Mouse (Mus musculus) gastrocnemius, postnatal 14 days (tissue): ENCODE data around the gene Olfr535. TPM values are rescaled to one million over a fixed set of nuclear protein-coding genes. Genes with fewer than 3 reads are reported as not detected.
"Not testable (repeated sequence)": the region's sequence is repeated elsewhere in the genome, so short reads cannot be mapped to it uniquely, and the experiment has no call there.

Experiments used
- DNase-seq: peaks from one replicate; pipeline ENCODE4 v3.0.0; 2021; ENCODE audit warnings: mixed read lengths
- intact Hi-C: fragments of 180-260 bp; cut with DNase I; formaldehyde crosslinking; loops from one replicate; pipeline ENCODE4 v1.15.1; 2025; ENCODE audit warnings: low total_unique reads
- long read RNA-seq, 2 experiments: library from polyadenylated mRNA; stranded (forward); transcript quantifications; one replicate each; pipeline ENCODE4 v2.0.0; 2021
- total RNA-seq, 2 experiments: library from RNA; stranded (reverse); gene quantifications; 2 replicates each; pipeline ENCODE4 v1.2.3; 2021

Olfr535 gene
- total RNA-seq, result not detected
- long read RNA-seq, experiment 1, result 0 reads
- long read RNA-seq, experiment 2, result 0 reads

DNA sequence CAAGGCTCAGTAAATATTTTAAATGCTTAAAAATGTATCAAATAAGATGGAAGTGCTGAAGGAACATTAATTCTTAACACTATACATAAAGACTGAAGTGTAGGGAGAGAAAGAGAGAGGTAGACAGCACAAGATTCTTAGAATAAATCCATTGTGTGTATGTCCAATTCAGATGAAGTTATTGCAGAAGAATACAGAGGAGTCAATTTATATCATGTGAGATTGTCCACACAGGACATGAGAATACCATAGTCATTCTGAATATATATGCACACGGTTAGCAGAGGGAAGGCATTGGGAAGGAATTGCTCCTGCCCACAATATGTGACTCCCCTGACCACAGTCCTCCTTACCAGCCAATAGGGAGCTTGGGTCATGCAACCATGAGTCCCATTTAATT lies at the start of gene Olfr535:
Gene Olfr535 (plus strand): TSS at position 301 of the 400 bp plus-strand sequence.
- DNase-seq, result no peak
- intact Hi-C loops, result no loop called here

DNA sequence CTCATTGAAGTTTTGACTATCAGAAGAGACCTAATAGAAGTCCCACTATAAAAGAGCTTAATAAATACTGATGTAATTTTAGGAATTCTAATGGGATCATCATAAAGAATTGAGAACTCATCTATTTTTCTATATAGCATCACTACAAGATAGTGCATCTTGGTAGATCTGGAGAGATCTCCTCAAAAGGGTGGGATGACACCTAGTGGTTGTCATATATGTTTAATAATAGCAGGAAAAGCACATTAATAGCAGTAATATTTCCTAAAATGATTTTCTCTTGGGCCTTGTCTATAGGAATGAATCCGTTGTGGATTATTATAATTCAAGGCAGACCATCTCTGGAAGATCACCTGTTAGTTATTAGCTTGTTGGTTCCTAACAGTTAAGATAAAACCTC lies 40.9 kb upstream of the Olfr535 start:
- intact Hi-C loops, result no loop called here
- no peak for DNase-seq

DNA sequence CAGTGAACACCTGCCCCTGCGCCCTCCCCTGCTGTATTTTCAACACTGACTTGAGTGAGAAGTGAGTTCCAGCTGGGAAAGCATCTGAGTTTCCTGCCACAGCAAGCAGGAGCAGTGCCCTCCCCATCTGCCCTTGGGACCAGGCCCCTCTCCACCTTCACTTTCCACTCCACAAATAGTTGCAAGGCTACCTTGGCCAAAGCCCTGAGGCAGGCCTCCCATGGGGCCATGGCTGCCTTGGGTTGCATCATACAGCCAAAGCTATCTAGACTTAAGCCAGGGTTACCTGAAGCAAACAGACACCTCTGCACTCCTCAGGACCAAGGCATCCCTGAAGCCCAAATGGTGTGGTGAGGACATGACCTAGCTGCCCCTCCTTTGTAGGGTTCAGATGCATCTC lies 20.9 kb upstream of the Olfr535 start, which contains the start of gene Olfr533:
Gene Olfr533 (plus strand): TSS at position 301 of the 400 bp plus-strand sequence.
- DNase-seq, intact Hi-C loops: not testable (repeated sequence)

DNA sequence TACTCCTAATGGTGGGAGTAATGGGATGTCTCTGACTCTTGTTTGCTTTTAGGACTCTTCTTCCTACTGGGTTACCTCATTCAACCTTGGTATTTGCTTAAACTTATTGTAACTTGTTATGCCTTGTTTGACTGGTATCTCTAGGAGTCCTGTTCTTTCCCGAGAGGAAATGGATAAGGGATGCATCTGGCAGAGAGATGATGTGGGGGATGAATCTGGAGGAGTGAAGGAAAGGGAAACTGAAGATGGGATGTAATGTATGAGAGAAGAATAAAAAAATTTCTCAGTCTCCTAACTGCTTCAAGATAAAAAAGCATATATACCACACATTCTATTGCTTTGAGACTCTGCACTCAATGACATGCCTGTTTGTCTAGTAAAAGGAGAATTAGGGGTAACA lies 6.1 kb upstream of the Olfr535 start:
- DNase-seq, result no peak
- intact Hi-C loops, result no loop called here

DNA sequence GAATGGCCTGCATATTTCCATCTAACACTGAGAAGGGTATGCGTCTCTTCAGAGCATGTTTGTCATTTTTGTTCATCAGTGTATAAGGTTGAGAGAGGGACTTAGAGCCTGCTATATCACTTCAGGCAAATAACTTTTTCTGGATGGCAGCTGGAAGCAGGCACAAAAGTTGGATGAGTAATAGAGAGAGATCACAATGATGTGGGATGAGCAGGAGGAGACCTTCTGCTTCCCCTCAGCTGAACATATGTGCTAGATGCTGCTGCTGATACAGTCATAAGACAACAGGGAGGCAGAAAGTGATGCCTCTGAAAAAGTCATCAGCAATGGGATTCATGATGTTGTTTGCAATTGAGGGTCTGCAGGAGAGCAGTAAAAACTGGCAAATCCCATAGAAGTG lies 5.3 kb upstream of the Olfr535 start:
- intact Hi-C loops, result no loop called here

DNA sequence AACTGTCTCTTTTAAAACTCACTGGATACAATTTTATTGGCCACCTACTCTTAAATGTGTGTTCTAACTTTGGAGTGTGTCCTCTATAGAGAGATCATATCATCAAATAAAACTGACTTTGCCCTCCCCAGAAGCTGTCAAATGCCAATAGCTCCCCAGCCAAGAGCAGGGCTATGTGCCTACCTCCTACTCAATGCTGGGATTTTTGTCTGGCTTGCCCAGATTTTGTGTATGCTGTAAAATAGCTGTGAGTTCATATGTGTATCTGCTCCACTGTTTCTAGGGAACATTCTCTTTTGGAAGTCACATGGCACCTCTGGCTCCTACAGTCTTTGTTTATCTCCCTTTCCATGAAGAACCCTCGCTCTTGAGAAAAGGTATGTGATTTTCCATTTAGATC lies 5.0 kb downstream of the Olfr535 start:
- no peak for DNase-seq
- intact Hi-C loops, result no loop called here

More for the DNA sequence above, 5.3 kb upstream of the Olfr535 start:
- no peak for DNase-seq

DNA sequence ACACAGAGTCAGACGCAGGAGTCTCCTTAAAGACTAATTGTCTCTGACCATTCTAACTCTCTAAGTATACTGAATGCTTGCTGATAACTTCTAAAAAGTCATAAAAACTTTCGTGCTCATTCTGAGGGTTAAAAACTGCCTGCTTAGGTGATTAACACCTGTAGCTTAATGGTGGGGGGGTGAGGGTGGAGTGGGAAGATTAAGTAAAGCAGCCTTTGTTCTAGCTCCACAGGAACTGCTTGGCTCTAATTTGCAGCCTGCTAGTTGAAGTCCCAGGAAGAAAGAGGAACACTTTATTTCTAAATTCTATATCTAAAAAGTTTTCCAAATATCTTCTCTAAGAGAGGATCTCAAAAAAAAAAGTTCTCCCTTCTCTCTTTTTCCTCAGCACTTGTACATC lies 10.2 kb downstream of the Olfr535 start:
- intact Hi-C loops, result no loop called here
- no peak for DNase-seq

DNA sequence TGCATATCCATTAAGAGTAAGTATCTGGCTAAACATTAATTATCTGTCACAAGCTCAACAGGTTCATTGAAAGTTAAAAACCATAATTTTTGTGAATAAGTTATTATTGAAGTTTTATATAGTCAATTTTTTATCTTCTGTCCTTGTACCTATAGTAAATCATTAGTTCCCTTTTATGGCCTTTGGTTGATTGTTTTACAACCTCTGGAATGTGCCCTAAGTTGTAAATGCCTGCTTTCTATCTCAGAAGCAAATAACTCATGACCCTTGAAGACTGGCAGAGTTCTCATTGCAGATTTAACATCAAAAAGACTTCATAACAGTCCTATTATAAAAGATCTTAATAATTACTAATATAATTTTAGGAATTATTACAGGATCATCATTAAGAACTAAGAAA lies 10.7 kb downstream of the Olfr535 start:
- DNase-seq, result no peak
- intact Hi-C loops, result no loop called here

DNA sequence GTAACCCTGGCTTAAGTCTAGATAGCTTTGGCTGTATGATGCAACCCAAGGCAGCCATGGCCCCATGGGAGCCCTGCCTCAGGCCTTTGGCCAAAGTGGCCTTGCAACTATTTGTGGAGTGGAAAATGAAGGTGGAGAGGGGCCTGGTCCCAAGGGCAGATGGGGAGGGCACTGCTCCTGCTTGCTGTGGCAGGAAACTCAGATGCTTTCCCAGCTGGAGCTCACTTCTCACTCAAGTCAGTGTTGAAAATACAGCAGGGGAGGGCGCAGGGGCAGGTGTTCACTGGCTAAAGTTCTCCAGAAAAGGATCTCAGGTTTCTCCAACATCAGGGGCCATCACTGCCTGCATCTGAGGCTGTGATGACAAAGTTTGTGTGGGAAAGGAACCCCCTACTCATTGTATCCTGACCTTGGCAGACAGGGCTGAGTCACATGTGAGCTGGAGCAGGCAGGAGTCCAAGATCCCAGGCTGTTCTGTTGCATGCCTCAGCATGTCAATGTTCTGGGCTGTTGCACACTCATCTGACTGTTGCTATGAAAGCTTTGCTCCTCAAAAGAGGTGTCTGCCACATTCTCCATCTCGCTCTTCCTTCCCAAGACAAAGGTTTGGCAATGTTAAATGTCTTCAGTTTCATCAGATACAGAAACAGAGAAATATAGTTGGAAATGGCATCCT lies 23.5 kb downstream of the Olfr535 start, which contains the start of gene Olfr536:
Gene Olfr536 (minus strand): TSS at position 51 of the 676 bp plus-strand sequence.
- DNase-seq, intact Hi-C loops: not testable (repeated sequence)

DNA sequence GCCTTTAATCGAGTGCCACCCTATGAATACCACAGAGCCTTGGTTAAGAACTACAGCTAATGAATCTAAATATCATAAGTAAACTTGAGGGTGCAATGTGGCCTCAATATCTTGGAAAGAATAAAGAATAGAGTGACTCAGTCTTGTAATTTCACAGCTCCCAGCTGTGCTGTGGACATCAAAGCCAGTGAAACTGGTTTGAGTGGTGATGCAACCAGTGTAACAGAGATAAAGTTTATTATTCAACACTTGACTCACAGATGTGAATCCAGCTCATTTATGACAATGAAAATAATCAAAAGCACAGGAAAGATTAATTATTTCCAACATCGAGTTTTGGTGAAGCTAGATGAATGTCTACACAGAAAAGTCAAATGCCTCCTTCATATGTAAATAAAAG lies 55.7 kb downstream of the Olfr535 start:
- DNase-seq, result no peak

More for the DNA sequence above, 55.7 kb downstream of the Olfr535 start:
- intact Hi-C loops, result no loop called here

Other genes starting within 250 kb of the Olfr535 start
- gene 5830411N06Rik, start 236.9 kb upstream of the Olfr535 start, total RNA-seq, result not detected
- not detected for gene Olfr525, start 163.4 kb upstream of the Olfr535 start, total RNA-seq
- not detected for gene Olfr527, start 150.2 kb upstream of the Olfr535 start, total RNA-seq
- not detected for gene Olfr60, start 122.5 kb upstream of the Olfr535 start, total RNA-seq
- gene Olfr530, start 107.9 kb upstream of the Olfr535 start, total RNA-seq, result not detected
- not detected for gene Olfr531, start 81.3 kb upstream of the Olfr535 start, total RNA-seq
- gene Olfr532, start 62.6 kb upstream of the Olfr535 start, total RNA-seq, result not detected
- not detected for gene Olfr533, start 20.8 kb upstream of the Olfr535 start, total RNA-seq
- gene Olfr536, start 23.2 kb downstream of the Olfr535 start, total RNA-seq, result not detected
- not detected for gene Olfr538, start 83.7 kb downstream of the Olfr535 start, total RNA-seq
- not detected for gene Olfr46, start 117.1 kb downstream of the Olfr535 start, total RNA-seq
- not detected for gene Olfr61, start 144.8 kb downstream of the Olfr535 start, total RNA-seq
- gene Olfr53, start 162.2 kb downstream of the Olfr535 start, total RNA-seq, result not detected
- not detected for gene Olfr539, start 175.7 kb downstream of the Olfr535 start, total RNA-seq
- gene Olfr45, start 197.7 kb downstream of the Olfr535 start, total RNA-seq, result not detected
- gene Olfr541, start 213.1 kb downstream of the Olfr535 start, total RNA-seq, result not detected